Mouse (Mus musculus): ENCODE results near the gene Selenon. TPM values are rescaled to one million over a fixed set of nuclear protein-coding genes. Genes with fewer than 3 reads are reported as not detected.

Gene Selenon
- total and polyA plus RNA-seq, 2 experiments from 2014 or later = 9.1 to 22.8 TPM

GRCm38 (mm10) chr4:134515614-134516013, 36.4 kb downstream of the Selenon start:
- 85% methylated on average over 7 of the region's 7 CpGs for WGBS
- no peak for TF ChIP-seq CTCF (IDR thresholded peaks at IDR 0.05)
- H3K9me3 ChIP-seq (ENCODE audit: low read length) = no peaks in the 10 kb centered on the region
- no peaks in the 10 kb centered on the region for H3K36me3 ChIP-seq (ENCODE audit: insufficient read depth, low read length)
- ATAC-seq (ENCODE audit: low FRiP score) = no peak
- no peak overlapping the region for H3K9ac ChIP-seq (replicated peaks; ENCODE audit: low read length, poor library complexity, severe bottlenecking)
- H3K4me3 ChIP-seq (ENCODE audit: low read depth, low read length) = no peak overlapping the region
- H3K4me2 ChIP-seq (ENCODE audit: low read depth, low read length, poor library complexity, severe bottlenecking) = no peak overlapping the region
- H3K27ac ChIP-seq (ENCODE audit: low read depth, low read length) = no peak overlapping the region
- no peak for DNase-seq (ENCODE audit: low spot score)
- H3K4me1 ChIP-seq (ENCODE audit: insufficient read depth, low read length) = peaks cover 6% of the 10 kb centered on the region; the same call in 1 of the 2 replicates
- no peaks in the 10 kb centered on the region for H3K27me3 ChIP-seq (ENCODE audit: insufficient read depth, low read length)

DNA sequence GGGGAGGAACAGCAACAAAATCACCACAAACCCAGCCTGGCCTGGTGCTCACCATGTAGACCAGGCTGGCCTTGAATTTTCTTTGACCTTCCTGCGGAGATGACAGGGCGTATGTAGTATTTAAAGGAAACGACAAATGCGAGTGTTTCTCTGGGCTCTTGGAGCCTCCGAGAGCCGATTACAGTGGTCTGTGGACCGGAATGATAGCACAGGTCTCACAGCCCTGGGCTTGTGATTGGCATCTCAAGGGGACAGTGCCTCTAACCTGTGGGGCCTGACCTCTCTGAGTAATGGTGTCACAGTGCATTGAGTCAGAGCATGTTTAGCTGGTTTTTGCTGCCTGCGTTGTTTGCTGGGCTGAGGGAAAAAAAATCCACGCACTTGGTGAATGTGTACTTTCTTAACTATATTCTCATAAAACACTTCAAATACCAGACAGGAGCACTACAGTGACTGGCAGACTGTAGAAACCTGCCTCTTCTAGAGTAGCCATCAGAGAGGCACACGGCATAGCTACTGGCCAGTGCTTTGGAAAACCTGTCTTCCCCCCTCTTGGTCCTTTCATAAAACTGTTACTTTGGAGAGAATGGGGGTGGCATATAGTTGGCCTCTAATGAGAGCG, 37.5 kb downstream of the Selenon start:
- TF ChIP-seq CTCF (IDR thresholded peaks at IDR 0.05) = no peak
- no peak overlapping the region for H3K9ac ChIP-seq (replicated peaks; ENCODE audit: low read length, poor library complexity, severe bottlenecking)
- no peaks in the 10 kb centered on the region for H3K9me3 ChIP-seq (ENCODE audit: low read length)
- WGBS = 94% methylated on average over 11 of the region's 11 CpGs
- H3K27me3 ChIP-seq (ENCODE audit: insufficient read depth, low read length) = no peaks in the 10 kb centered on the region
- H3K27ac ChIP-seq (ENCODE audit: low read depth, low read length) = no peak overlapping the region
- H3K4me1 ChIP-seq (ENCODE audit: insufficient read depth, low read length) = peaks cover 6% of the 10 kb centered on the region; the same call in 1 of the 2 replicates
- H3K4me2 ChIP-seq (ENCODE audit: low read depth, low read length, poor library complexity, severe bottlenecking) = no peak overlapping the region
- ATAC-seq (ENCODE audit: low FRiP score) = no peak
- H3K36me3 ChIP-seq (ENCODE audit: insufficient read depth, low read length) = no peaks in the 10 kb centered on the region
- DNase-seq (ENCODE audit: low spot score) = no peak
- no peak overlapping the region for H3K4me3 ChIP-seq (ENCODE audit: low read depth, low read length)

DNA sequence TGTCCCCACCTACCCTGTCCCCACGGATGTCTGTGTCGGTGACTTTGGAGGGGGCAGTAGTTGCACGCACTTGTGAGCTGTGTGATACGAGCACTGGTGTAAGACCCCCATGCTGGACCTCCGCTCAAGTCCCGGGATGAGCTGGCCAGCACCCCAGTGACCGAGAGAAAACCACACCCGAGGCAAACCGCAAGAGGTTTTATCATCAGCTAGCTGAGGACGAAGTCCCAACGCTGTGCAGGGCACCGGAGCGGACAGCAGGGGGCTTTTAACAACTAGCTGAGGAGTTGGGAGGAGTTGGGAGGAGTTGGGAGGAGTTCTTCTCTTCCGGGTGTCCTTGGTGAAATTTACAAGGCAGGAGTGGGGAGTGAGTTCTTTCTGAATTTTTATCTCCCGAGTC, 39.2 kb downstream of the Selenon start:
- Histone ChIP-seq H3K9me3 (ENCODE audit: low read length) (no peaks in the 10 kb centered on the region), H3K4me2 (ENCODE audit: low read depth, low read length, poor library complexity, severe bottlenecking) (no peak overlapping the region; the same call in 1 of the 2 replicates), H3K4me1 (ENCODE audit: insufficient read depth, low read length) (peaks cover 6% of the 10 kb centered on the region; the same call in 1 of the 2 replicates), H3K4me3 (ENCODE audit: low read depth, low read length) (no peak overlapping the region), H3K27me3 (ENCODE audit: insufficient read depth, low read length) (no peaks in the 10 kb centered on the region), H3K27ac (ENCODE audit: low read depth, low read length) (no peak overlapping the region), H3K9ac (replicated peaks; ENCODE audit: low read length, poor library complexity, severe bottlenecking) (no peak overlapping the region), H3K36me3 (ENCODE audit: insufficient read depth, low read length) (peaks cover 8% of the 10 kb centered on the region)
- 30% methylated on average over 14 of the region's 15 CpGs for WGBS
- DNase-seq (ENCODE audit: low spot score) (no peak), ATAC-seq (ENCODE audit: low FRiP score) (no peak)
- TF ChIP-seq CTCF (IDR thresholded peaks at IDR 0.05) = peak; percentile 69

GRCm38 (mm10) chr4:134511730-134512129, 40.2 kb downstream of the Selenon start:
- WGBS = 78% methylated on average over 6 of the region's 6 CpGs
- ATAC-seq (ENCODE audit: low FRiP score) = no peak
- Histone ChIP-seq H3K4me3 (ENCODE audit: low read depth, low read length) (no peak overlapping the region), H3K27me3 (ENCODE audit: insufficient read depth, low read length) (no peaks in the 10 kb centered on the region), H3K36me3 (ENCODE audit: insufficient read depth, low read length) (peaks cover 18% of the 10 kb centered on the region), H3K27ac (ENCODE audit: low read depth, low read length) (no peak overlapping the region), H3K4me1 (ENCODE audit: insufficient read depth, low read length) (peaks cover 6% of the 10 kb centered on the region; the same call in 1 of the 2 replicates), H3K9ac (replicated peaks; ENCODE audit: low read length, poor library complexity, severe bottlenecking) (no peak overlapping the region), H3K9me3 (ENCODE audit: low read length) (no peaks in the 10 kb centered on the region), H3K4me2 (ENCODE audit: low read depth, low read length, poor library complexity, severe bottlenecking) (no peak overlapping the region)
- no peak for TF ChIP-seq CTCF (IDR thresholded peaks at IDR 0.05)
- DNase-seq (ENCODE audit: low spot score) = no peak

DNA sequence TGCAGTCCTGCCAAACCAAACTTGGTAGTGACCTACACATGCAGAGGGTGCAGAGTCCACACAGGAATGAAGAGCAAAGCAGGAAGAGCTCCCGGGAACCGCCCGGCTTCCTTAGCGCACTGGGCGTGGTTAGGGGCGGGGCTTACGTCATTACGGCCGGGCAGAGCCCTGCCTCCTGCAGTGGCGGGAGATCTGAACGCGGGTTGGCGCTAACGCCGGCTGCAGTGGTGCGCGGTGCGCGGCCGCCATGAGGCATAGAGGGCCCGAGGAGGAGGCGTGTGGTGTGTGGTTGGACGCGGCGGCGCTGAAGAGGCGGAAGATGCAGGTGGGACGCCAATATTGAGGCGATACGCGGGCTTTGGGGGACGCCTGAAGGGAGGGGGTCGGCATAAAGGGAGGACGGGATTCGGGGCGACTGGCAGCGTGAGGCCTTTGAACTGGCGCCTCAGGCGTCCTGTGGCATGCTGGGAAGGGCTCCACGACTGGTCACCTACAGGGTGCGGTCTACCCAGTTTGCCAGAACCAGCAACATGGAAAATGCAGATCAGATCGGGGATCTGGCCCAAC, 41.0 kb downstream of the Selenon start, which contains the start of gene Aunip:
TSS of gene Aunip (plus strand) at position 155 of the 567 bp plus-strand sequence.
- under 1% methylated on average over 42 of the region's 42 CpGs for WGBS
- H3K4me1 ChIP-seq (ENCODE audit: insufficient read depth, low read length) = peaks cover 6% of the 10 kb centered on the region; the same call in 1 of the 2 replicates
- ATAC-seq (ENCODE audit: low FRiP score) (peak; percentile 90), DNase-seq (ENCODE audit: low spot score) (peak; percentile 96)
- H3K9ac ChIP-seq (replicated peaks; ENCODE audit: low read length, poor library complexity, severe bottlenecking) = 0 out of 2 replicates have a peak within 1 kb of the TSS, but pooled peaks have one; percentile 24
- H3K27ac ChIP-seq (ENCODE audit: low read depth, low read length) = 0 out of 2 replicates have a peak within 1 kb of the TSS, but pooled peaks have one; percentile 12
- no peaks in the 10 kb centered on the region for H3K9me3 ChIP-seq (ENCODE audit: low read length)
- peak within 1 kb of the TSS; percentile 98 for H3K4me2 ChIP-seq (ENCODE audit: low read depth, low read length, poor library complexity, severe bottlenecking)
- H3K27me3 ChIP-seq (ENCODE audit: insufficient read depth, low read length) = no peaks in the 10 kb centered on the region
- peak; percentile 33; the same call in 1 of the 2 replicates for TF ChIP-seq CTCF (IDR thresholded peaks at IDR 0.05)
- H3K4me3 ChIP-seq (ENCODE audit: low read depth, low read length) = peak within 1 kb of the TSS; percentile 42
- peaks cover 19% of the 10 kb centered on the region for H3K36me3 ChIP-seq (ENCODE audit: insufficient read depth, low read length)

GRCm38 (mm10) chr4:134510396-134510795, 41.6 kb downstream of the Selenon start:
- DNase-seq (ENCODE audit: low spot score) (no peak), ATAC-seq (ENCODE audit: low FRiP score) (peak; percentile 29)
- Histone ChIP-seq H3K36me3 (ENCODE audit: insufficient read depth, low read length) (peaks cover 19% of the 10 kb centered on the region), H3K4me1 (ENCODE audit: insufficient read depth, low read length) (peaks cover 6% of the 10 kb centered on the region; the same call in 1 of the 2 replicates), H3K27ac (ENCODE audit: low read depth, low read length) (0 out of 2 replicates have a peak overlapping the region, but pooled peaks have one; percentile 12), H3K9ac (replicated peaks; ENCODE audit: low read length, poor library complexity, severe bottlenecking) (no peak overlapping the region), H3K9me3 (ENCODE audit: low read length) (no peaks in the 10 kb centered on the region), H3K27me3 (ENCODE audit: insufficient read depth, low read length) (no peaks in the 10 kb centered on the region), H3K4me3 (ENCODE audit: low read depth, low read length) (no peak overlapping the region), H3K4me2 (ENCODE audit: low read depth, low read length, poor library complexity, severe bottlenecking) (0 out of 2 replicates have a peak overlapping the region, but pooled peaks have one; percentile 98)
- 78% methylated on average over 4 of the region's 4 CpGs for WGBS
- TF ChIP-seq CTCF (IDR thresholded peaks at IDR 0.05) = no peak

All from midbrain, postnatal 0 days (tissue).